Mouse (Mus musculus) spleen, embryonic (tissue): ENCODE measurements around the gene Tmem178.

Experiments used
- CTCF ChIA-PET: fragments of 350-600 bp; sonication (Branson Sonifier 250); formaldehyde crosslinking; loops from one replicate; lab custom pipeline; 2022; lab: Charles Lee

Tmem178 gene

DNA sequence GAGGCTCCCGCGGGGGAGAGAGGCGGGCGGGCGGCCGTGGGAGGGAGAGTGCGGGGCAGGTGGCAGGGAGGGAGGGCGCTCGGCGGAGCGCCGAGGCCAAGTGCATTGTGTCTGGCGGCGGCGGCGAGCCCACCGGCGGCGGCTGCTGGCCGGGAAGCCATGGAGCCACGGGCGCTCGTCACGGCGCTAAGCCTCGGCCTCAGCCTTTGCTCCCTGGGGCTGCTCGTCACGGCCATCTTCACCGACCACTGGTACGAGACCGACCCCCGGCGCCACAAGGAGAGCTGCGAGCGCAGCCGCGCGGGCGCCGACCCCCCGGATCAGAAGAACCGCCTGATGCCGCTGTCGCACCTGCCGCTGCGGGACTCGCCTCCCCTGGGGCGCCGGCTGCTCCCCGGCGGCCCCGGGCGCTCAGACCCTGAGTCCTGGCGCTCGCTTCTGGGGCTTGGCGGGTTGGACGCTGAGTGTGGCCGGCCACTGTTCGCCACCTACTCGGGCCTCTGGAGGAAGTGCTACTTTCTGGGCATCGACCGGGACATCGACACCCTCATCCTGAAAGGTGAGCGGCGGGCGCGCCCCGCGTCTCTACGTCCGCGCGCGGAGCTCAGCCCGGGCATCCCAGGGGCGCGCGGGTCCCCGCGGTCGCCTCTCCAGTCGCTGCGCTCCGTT is at the start of gene Tmem178:
Gene Tmem178, plus strand, starts transcription at position 103 of the 669 bp plus-strand sequence.
- CTCF ChIA-PET, result no interaction called here

DNA sequence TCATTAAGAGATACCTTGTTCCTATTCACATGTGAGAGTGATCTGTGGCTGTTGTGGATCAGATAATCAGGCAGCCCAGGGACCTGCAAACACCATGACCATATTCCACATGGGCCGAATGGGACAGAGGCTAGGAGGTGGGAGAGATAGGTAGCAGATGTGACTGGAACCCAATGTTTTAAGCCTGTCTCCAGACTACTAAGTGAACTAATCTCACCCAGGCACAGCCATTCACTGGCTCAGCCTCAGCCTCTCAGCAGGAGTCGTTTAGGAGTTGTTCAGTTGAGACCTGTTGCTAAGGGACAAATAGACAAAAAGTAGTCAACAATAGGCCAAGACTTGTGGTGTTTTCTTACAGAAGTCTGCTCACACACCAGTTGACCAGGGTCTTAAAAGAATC is 48.0 kb upstream of the Tmem178 start:
- CTCF ChIA-PET, result no interaction called here

DNA sequence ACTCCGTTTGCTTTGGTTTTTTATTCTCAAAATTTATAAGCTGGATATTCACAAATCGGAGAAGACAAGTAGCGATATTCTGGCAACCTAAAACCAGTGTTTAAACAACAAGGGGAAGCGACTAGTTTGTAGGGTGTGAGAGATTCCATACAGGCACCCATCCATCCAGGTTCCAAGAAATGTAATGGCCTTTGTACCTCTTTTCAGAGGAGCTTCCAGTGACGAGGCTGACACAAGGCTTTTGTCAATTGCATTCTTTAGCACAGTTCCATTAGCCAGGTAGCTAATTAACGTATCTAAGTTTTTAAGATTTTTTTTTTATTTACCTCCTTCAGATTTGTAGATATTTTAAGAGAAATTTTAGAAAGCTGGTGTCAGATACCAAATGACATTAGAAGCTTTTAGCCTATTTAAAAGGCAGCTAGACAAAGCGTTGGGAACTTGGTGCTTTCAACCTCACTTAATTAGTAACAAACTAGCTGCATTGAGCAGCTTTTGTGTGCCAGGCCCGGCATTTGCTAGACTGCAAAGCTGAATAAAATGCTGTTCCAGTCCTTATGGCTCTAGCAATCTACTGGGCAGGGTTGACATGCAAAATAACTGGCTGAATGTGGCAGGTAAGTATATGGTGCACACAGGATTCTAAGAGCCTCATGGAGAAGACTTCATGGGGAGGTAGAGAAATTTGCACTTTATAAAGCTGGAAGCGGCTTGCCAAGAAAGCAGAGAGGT is 46.6 kb upstream of the Tmem178 start:
- CTCF ChIA-PET, result no interaction called here

DNA sequence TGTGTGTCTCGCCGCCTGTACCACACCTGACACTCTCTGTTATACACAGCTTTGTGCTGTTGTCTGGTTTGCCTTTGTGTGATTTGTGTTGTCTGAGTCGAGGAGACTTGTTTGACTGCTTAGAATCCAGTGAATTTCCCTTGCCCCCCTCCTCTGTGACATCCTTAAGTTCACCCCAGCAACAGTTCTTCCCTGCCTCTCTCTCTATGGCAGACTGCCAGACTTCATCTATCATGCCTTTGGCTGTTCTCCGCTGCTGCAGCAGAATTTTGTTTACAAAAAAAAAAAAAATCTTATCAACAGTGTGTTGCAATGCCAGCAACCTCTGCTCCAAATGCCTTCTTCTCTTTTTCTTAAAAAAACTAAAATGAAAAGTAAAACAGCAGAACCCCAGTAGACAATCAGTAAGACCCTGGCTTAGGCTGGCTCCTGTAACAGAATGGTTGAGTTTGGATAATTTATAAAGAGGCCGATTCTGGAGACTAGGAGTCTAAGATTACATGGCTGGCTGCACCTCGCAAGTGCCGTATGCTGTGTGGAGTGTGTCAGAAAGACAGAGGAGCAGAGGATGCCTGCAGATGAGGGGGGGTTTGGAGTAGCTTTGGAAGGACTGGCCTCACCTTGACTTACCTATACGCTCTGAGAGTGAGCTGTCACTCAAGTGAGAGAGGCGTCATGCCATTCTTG is 44.8 kb upstream of the Tmem178 start:
- CTCF ChIA-PET, result no interaction called here

DNA sequence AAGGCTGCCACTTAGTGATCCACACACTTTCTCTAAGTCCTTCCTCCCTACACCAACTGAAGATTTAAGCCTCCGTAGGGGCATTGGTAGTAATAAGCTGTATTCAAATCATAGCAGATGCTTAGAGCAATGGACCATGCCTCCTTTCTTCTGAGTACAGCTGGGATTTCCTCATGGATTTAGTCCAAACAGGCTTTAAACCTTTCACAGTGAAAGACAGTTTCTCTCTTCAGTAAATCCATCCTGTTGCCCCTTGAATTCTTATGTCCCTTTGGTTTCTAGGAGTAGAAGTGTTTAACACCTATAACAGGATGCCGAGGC is 44.3 kb upstream of the Tmem178 start:
- CTCF ChIA-PET, result no interaction called here

DNA sequence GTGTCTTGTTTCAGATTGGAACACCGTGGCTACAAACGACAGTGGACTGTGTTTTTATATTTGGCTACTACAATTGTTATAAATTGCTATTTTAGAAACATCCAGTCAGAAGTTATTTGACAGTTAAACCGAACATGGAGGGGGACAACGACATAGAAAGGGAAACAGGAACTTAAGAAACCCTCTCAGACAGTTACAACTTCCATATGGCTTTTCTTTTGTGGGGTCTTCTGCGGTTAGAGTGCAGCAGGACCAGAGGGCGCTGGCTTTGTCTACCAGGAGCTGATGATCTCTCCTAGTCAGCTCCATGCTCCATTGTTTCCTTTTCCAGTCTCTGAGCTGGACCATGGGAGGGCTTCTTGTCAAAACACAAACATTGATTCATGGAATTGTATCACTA is 42.5 kb upstream of the Tmem178 start:
- CTCF ChIA-PET, result no interaction called here

DNA sequence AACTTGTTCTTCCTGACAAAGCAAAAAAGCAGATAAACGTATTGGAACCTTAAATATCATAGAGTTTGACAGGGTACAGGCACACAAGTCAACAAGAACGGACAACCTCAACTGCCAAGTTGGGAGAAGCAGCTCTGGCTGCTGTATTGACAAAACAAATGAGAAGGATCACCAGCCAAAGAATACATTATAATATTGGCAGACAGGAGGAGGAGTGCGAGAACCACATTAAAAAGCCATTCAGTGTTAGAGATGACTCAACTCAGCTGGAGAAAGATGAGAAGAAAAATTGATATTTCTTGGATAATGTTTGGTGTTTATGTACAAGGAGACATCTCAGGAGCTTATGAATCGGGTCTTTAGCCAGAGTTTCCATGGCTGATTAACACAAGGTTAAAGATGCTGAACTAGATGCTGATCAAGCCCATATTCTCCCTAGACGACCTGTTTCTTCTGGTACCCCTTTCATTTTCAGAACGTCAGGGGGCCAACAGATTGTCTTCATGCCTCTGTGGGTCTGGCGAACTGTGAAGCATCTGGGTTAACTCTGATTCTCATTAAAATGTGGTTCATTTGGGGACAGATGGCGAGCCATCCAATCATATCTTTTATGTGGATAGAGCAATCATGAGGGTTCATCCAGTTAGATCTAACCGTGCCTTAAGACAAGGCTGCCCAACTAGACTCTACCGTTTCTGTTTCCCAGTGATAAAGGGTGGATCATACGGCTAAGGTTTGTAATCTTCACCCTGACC is 41.1 kb upstream of the Tmem178 start:
- CTCF ChIA-PET, result no interaction called here

DNA sequence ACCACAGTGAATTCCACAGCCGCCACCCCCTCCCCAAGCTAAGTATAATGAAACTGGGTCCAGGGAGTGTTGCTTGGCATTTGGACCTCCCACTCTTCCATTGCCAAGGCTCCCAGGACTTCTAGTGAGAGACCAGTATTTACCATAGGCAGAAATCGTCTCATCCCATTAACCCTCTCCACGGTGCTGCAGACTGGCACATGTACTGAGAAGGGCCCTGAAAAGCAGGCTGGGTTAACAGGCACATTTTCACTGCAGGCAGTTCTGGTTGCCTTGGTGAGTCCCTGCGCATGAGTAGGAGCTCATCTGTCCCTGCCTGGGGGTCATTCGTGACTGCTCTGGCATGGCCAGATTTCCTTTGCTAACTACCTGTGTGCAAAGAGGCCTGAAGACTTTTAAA is 40.4 kb upstream of the Tmem178 start:
- CTCF ChIA-PET, result no interaction called here

DNA sequence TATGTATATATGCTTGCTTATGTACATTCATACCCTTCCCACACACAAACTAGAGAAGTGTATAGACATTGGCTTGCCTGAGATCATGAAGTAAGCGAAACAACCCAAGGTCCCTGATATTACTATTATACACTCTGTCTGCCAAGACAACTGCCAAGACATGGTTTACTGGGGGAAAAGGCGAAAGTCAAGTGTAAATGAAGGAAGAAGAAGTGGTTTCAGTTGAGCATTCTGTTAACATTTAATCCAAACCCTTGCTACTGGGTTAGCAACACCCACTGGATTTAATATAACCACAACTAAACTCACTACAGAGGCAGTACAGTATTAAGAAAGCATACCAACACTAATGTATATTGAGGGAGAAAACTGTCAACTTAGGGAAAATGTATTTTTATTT is 28.8 kb upstream of the Tmem178 start:
- CTCF ChIA-PET, result no interaction called here

DNA sequence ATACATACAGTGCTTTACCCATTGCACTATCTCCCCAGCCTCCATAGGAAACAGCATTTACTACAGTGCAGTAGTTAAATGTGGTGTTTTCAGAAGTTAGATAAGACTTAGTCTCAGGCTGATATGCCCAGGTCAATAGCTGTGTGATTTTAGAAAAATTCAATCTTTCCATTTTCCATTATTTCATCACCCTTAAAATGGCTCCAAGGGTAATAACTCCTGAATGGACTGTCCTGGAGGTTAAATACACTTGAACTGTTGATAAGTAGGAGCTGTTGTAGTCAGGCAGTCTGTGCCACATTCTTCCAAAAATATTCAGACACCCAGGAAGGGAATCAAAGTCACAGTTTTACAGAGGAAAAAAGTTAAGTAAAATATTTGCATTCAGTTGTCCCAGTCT is 25.2 kb upstream of the Tmem178 start:
- CTCF ChIA-PET, result no interaction called here

DNA sequence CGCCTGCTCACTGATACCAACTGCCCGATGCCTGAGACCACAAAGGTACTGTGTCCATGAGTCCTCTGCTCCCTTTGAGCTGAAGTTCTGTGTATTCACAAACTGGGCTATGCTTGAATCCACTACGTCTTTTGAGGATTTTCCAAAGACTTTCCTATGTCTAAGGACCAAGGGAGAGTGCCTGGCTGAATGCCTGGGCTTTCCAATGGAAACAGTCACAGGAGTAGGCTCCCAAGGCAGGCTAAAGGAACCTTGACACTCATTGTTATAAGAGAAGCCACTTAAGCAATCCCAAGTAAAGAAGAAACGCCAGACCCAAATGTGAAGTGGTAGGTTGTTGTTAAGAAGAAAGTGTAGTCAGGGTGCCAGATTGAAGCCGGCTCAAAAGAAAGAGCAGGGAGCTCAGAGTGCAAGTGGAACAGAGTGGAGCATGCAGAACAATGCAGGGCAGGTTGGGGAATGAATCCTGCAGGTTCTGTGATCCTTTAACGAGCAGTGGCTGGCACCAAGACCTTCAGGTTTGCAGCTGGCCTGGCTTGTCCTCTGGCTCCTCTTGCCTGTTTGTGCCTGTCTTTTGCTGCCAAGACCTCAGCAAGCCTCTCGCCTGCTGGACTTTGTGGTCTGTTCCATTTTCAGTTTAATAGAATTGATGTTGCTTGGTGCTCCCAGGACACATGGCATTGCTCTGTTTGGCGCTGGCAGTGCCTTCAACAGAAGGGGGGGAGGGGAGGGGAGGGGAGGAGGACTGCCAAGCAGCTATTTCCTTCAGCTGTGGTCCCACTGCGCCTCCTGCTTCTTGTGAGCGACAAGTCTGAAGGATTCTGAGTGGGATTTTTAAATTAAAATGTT is 22.9 kb upstream of the Tmem178 start:
- CTCF ChIA-PET, result no interaction called here

DNA sequence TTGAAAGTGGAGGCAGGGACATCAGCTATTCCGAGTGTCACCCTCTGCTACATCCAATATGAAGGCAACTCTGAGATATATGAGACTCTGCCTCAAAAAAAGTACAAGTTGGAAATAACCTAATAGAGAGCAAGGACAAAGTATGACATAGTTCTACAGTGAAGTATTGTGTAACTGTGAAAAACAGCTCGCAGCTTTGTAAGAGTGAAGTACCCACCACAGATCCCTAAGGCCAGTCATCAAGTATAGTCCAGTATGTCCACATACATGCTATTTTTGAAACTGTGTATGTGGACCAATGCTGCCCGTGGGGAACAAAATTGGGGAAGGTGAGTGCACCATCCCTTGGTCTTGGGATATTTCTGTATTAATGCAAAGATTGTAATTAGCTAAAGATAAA is 18.9 kb upstream of the Tmem178 start:
- CTCF ChIA-PET, result no interaction called here

DNA sequence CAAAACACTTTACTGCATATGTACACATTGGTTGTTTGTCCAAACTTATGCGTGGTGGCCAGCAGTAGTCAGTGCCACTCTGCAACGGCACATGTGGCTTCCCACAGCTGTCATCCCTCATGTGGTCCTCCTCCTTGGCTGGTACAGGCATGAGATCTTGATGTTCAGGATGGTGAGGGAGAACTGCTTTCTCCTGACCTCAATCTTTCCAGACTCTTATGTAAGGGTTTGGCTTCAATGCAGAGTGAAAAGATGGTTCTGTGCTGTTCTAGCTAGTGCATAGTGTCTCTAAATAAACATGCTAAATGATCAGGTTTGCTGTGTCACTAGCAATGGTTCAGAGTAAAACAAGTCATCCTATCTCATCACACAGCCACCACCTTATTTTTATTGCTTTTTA is 17.3 kb upstream of the Tmem178 start:
- CTCF ChIA-PET, result no interaction called here

DNA sequence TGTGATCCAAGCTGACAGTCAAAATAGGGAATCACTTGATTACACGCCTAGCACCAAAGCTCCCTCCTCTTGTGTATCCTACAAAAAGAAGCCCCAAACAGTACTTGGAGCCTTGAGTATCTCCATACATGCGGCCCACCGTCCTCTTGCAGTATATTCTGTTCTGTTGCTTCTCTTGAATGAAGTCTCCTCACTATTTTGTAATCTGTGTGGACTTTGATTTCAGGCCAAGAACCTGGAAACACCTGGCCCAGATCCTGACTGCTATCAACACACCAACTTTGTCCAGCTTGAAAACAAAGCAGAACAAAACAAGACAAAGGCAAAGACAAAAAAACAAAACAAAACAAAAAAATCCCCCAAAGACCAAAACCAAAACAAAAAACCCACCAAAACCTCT is 11.7 kb upstream of the Tmem178 start:
- CTCF ChIA-PET, result no interaction called here

DNA sequence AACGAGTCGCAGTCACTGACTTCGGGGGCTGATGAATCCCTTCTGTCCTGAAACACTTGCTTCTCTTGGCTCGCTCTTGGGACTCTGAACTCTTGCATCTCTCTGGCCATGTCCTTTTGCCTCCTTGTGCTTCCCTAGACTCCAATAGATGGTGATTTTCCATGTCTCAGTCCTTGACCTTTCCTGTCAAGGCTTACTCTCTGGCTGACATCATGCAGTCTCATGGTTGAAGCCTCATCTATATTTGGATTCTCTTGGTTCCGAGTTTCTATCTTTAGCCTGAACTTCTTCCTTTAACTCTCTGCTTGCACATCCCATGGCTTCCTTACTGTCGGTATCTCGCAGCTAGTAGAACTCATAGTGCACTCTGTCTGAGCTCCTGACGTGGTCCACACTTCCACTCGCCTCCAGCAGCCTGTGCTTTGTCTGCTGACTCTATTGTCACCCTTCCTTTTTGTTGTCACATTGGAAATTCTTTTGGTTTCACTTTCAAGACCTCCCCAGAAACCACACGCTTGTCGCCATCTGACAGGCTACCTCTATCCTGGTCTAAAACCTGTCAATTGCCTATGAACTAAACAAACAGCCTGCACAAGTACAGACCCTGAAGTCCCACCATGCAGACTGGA is 10.9 kb upstream of the Tmem178 start:
- CTCF ChIA-PET, result no interaction called here

DNA sequence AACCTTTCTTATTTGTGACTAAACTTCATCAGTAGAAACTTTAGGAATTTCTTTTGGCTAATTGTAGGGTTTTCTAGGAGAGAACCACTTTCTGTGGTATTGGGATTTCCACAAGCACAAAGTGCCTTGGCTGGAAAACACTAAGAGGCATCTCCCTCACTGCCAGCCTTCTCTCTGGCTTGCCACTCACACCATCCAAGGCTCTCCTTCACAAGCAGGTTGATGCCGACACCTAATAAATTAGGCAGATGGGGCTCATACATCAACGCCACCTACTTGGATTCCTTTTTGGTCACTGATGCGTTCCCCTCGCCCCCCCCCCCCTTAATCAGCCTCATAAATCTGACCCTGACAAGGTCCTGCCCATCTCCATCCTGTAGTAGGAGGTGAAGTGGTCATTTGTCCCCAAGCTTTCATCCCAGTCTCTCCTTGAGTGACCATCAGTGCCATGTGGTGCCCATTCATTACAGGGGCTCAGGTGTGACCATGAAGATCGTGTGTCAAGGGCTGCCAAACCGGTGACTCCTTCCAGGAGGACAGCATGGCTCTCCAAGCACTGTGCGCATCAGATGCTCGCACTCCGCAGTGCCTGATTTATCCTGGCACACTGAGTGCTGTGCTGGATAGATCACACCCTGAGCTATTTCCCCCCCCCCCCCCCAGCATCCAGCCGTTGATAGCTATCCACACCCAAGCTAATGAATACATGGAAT is 8.5 kb upstream of the Tmem178 start:
- CTCF ChIA-PET, result no interaction called here

DNA sequence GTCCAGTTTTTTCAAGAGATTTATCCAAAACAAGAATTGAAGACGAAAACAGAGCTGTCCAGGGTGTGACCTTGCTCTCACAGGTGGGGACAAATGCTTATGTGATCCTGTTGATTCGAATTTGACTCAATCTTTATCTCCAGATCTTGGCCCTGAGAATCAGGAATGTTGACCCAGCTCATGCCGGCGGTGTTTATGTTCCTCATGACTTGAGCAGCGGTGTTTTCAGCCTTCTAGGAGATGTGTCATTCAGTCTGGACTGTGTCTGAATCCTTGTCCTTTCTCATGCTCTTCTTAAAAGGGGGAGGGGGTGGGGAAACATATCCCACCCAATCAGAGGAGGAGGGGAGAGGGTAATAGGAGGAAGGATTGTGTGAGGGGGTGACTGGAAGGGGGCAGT is 7.9 kb upstream of the Tmem178 start:
- CTCF ChIA-PET, result no interaction called here

DNA sequence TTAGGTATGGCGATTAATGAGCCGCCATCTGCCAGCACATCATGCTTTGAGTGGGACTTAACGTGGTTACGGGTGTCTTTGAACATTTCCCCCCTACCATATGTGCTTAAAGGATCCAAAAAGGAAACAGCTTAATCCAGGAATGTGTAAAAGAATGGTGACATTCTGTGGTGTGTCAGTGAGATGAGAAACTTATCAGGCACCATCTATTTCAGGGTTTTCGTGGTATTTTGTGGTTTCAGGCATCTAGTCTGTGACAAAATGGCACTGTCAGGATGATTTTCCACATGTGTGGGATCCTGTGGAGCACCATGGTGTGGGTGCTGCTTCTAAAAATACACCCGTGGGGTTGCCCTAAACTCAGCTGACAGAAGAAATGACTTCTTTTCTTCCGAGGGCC is 4.6 kb upstream of the Tmem178 start:
- CTCF ChIA-PET, result no interaction called here

DNA sequence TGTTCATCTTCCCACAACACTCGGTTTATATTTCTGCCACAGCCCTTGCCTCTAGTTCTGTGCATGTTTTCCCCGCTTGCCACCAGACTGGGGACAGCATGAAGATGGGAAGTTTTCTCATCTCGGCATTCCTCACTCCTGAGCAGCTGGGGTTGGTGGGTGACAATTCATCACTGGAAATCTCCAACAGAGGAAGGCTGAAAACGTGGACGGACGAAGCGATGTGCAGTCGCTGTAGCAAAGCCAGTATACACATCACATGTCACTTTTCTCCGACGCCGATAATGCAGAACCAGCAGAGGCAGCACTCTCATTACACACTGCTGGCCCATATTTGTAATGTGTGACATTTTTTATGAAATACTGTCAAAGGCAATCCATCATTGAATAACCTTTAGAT is 2.6 kb upstream of the Tmem178 start:
- CTCF ChIA-PET, result no interaction called here

DNA sequence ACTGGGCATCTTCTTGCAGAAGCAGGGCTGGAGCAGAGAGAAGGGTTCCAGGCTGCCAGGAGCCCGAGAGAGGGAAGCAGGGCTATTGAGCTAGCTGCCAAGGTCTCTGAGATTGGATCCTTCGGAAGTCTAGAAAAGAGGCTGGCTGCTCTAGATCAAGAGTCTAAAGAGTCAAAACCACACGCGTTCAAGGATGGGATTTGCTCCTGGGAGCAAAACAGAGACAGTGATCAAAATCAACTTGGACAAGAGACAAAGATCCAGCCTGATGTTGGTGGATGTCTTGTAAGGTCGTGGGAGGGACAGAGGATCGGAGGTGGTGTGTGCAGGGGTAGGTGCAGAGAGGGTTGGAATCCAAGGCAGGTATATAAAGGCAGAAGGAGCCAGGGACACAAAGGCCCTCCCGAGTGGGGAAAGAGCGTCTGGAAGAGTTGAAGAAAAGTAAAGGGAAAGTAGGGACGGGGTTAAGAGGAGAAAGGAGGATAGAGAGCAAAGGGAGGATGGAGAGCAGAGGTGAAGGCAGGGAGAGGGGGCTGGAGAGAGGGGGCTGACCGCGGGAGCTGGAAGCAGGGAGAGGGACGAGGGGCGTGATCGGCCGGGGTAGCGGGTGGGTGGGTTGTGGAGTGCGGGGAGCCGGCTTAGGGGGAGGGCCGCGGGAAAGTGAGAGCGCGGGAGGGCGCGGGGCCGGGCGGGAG is 450 bp upstream of the Tmem178 start:
- CTCF ChIA-PET, result no interaction called here
